In the genomic region with DNA sequence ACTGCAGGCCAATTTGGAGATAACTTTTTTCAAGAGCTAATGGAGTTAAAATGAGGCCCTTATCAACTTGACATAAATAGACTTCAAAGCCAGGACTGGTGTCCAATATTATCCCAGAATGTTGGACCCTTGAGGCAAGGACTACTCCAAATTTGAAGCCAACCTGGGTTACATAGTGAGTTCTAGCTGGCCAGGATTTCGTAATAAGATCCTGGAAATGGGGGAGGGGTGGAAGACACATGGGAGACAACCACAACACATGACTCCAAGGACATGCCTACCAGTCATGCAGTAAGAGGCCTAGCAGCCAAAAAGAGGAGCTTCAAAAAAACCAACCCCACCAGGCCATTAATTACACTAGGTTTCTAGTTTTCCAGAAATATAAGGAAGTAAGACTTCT, we compare ENCODE assay signal across 11 mouse cellular contexts. TPM values are rescaled to one million over a fixed set of nuclear protein-coding genes. Genes with fewer than 3 reads are reported as not detected.
DNase-seq lines count a peak whose midpoint lies in the region; ATAC-seq and TF ChIP-seq lines count a peak whose summit lies in the region.
"Had no signal": no experiment of that assay in that cellular context is flagged by ENCODE, and none has a peak within 500 bp of the region (broad histone marks: within the 10 kb centered on the region; RNA-seq: fewer than 3 reads in every experiment).

No protein-coding gene starts in this region.

- H3K4me3 ChIP-seq in G1E (ENCODE audit: low read depth, low read length) = no peak overlapping the region
- H3K4me3 ChIP-seq: embryonic facial prominence, embryonic 13.5 days had no signal

- peaks cover 59% of the 10 kb centered on the region for H3K36me3 ChIP-seq in G1E (replicated peaks)

- H3K4me1 ChIP-seq in G1E (ENCODE audit: insufficient read depth, low read depth, low read length) = peaks cover 17% of the 10 kb centered on the region

- peak; percentile 45 for ATAC-seq in G1E (ENCODE audit: extremely low read depth, insufficient number of reproducible peaks, low FRiP score, poor library complexity, severe bottlenecking)

- no peak for TF ChIP-seq CTCF in G1E (IDR thresholded peaks at IDR 0.05; ENCODE audit: low read depth, low read length)

- intact Hi-C loops in heart, postnatal 14 days (cut with DNase I) = no loop called here

- no peak for DNase-seq in G1E (ENCODE audit: low spot score)
- peak; percentile 56 for DNase-seq in adrenal gland, adult 8-10 months
- DNase-seq in gastrocnemius, postnatal 10 days = peak; percentile 8
- DNase-seq in heart, postnatal 14 days = peak; percentile 20 to 34
- no peak for DNase-seq in right cerebral cortex, postnatal 4 days
- DNase-seq in layer of hippocampus, postnatal 10 days (ENCODE audit: low spot score in 2 of 2) = no peak
- DNase-seq in frontal cortex, adult 2 months (ENCODE audit: extremely low spot score in 1 of 2, low spot score in 1 of 2) = no peak
- DNase-seq in cerebellum, postnatal 14 days = no peak
- DNase-seq: kidney, adult 11 months; layer of hippocampus, postnatal 36 days had no signal

- no peaks in the 10 kb centered on the region for H3K9me3 ChIP-seq in G1E (replicated peaks)
- H3K9me3 ChIP-seq: embryonic facial prominence, embryonic 13.5 days had no signal

- H3K27me3 ChIP-seq in G1E (ENCODE audit: insufficient read depth, low read length) = no peaks in the 10 kb centered on the region
- H3K27me3 ChIP-seq: embryonic facial prominence, embryonic 13.5 days had no signal

RNA-seq across cellular contexts. Expression of gene Memo1, which starts 50.0 kb away (rescaled TPM):
- total RNA-seq in G1E (2014; fragmentation: Nextera tagmentation) = 88.7 and 110 TPM in 2 replicates
- total RNA-seq in G1E (2017) = 194 and 216 TPM in 2 replicates
- polyA plus RNA-seq in G1E (2012) = 61.6 and 76.8 TPM in 2 replicates
- 10 to 100 TPM; 86.6 to 96.8 (median 91.1) TPM for total RNA-seq in adrenal gland, adult 8-10 months (2022)
- 10 to 100 TPM; 71.4 to 76.6 TPM for total RNA-seq in gastrocnemius, postnatal 10 days (2021)
- 10 to 100 TPM; 62.6 to 68.7 TPM for total RNA-seq in heart, postnatal 14 days (2021)
- total RNA-seq in layer of hippocampus, postnatal 10 days (2021) = 10 to 100 TPM; 61.2 to 61.7 TPM
- polyA plus RNA-seq in frontal cortex, adult 2 months (2012; rRNA removed) = 51.8 and 58.4 TPM in 2 replicates

Comparison
In these comparisons a context has a peak if more than half of its experiments do, and no peak if none do; other contexts are left out.
1. DNase-seq: peak in adrenal gland, adult 8-10 months (single experiment), gastrocnemius, postnatal 10 days (single experiment) and heart, postnatal 14 days (2 of 2); none in G1E (single experiment), right cerebral cortex, postnatal 4 days (single experiment), layer of hippocampus, postnatal 10 days (0 of 2), frontal cortex, adult 2 months (0 of 2) and cerebellum, postnatal 14 days (0 of 2).